Mouse (Mus musculus) spleen, adult 2 months (tissue): ENCODE results near the gene Prpf4. TPM values are rescaled to one million over a fixed set of nuclear protein-coding genes. Genes with fewer than 3 reads are reported as not detected.

ENCODE experiments used
- DNase-seq, 2 experiments: peaks; one replicate each; pipeline versions ENCODE4 v3.0.0 to v3.0.0-alpha.2; 2012 to 2021; ENCODE audit warnings: low spot score in 2 of 2, low read depth in 1 of 2
- H3K27ac ChIP-seq: fragments of 200-500 bp; 2 replicates; pipeline ENCODE4 v1.5.1; 2012; ENCODE audit warnings: low read length, inconsistent platforms; ENCODE audit not compliant: insufficient read depth
- H3K27me3 ChIP-seq: fragments of 200-500 bp; 2 replicates; pipeline ENCODE4 v1.6.1; 2012; ENCODE audit warnings: mild to moderate bottlenecking, moderate library complexity, low read length, inconsistent platforms; ENCODE audit not compliant: control insufficient read depth, insufficient read depth
- H3K36me3 ChIP-seq: fragments of 200-500 bp; 2 replicates; pipeline ENCODE4 v1.6.1; 2012; ENCODE audit warnings: mild to moderate bottlenecking, low read length, inconsistent platforms; ENCODE audit not compliant: control insufficient read depth, insufficient read depth
- H3K4me1 ChIP-seq: fragments of 200-500 bp; 2 replicates; pipeline ENCODE4 v1.6.1; 2011; ENCODE audit warnings: inconsistent platforms; ENCODE audit not compliant: control insufficient read depth, insufficient read depth, insufficient read length
- H3K4me3 ChIP-seq: fragments of 200-500 bp; 2 replicates; pipeline ENCODE4 v1.5.1; 2011; ENCODE audit warnings: mild to moderate bottlenecking, inconsistent platforms; ENCODE audit not compliant: insufficient read depth, insufficient read length; ENCODE audit errors: extremely low read depth
- CTCF ChIP-seq: fragments of 200-500 bp; IDR thresholded peaks from 2 replicates; pipeline ENCODE4 v1.5.1; 2011; ENCODE audit warnings: mild to moderate bottlenecking, inconsistent platforms; ENCODE audit not compliant: insufficient read depth, insufficient read length, insufficient replicate concordance; ENCODE audit errors: extremely low read depth
- POLR2A ChIP-seq: fragments of 200-500 bp; IDR thresholded peaks from 2 replicates; pipeline ENCODE4 v1.6.1; 2011; ENCODE audit warnings: low read depth, low read length, inconsistent platforms
- WGBS: fragments of 180-500 bp; shearing (Covaris S2); methylation state at CpG from one replicate; pipeline ENCODE4 v1.1.7; 2018; 5-methylcytosine and 5-hydroxymethylcytosine counted together
- polyA plus RNA-seq: library from polyadenylated mRNA; depleted of rRNA; stranded (reverse); fragments of >200 nt; gene quantifications from 2 replicates; pipeline ENCODE4 v1.2.3, GENCODE M21; 2012

Prpf4 gene
- polyA plus RNA-seq, 1 experiment, result 9.4 TPM

DNA sequence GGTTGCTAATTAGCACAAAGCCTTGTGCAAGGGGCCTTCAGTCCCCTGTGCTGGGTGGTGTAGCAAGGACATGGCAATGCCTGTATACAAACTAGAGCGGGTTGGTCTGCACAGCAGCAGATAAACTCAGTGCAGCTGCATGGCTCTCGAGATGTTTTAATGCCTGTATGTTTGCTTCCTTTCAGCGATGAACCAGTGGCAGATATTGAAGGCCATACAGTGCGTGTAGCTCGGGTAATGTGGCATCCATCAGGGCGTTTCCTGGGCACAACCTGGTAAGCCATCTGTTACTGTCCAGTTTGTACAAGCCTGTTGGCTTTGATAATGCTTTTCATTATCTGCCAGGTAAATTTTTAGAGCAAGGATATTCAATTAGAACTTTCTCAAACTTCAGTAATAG lies 10.5 kb downstream of the Prpf4 start:
- no peak overlapping the region for H3K4me3 ChIP-seq
- H3K27ac ChIP-seq, result no peak overlapping the region
- H3K36me3 ChIP-seq, result peaks cover 73% of the 10 kb centered on the region
- no peaks in the 10 kb centered on the region for H3K4me1 ChIP-seq
- DNase-seq, result no peak
- no peaks in the 10 kb centered on the region for H3K27me3 ChIP-seq
- WGBS, result 92% methylated on average over 6 of the region's 6 CpGs
- TF ChIP-seq POLR2A (no peak), CTCF (no peak)

DNA sequence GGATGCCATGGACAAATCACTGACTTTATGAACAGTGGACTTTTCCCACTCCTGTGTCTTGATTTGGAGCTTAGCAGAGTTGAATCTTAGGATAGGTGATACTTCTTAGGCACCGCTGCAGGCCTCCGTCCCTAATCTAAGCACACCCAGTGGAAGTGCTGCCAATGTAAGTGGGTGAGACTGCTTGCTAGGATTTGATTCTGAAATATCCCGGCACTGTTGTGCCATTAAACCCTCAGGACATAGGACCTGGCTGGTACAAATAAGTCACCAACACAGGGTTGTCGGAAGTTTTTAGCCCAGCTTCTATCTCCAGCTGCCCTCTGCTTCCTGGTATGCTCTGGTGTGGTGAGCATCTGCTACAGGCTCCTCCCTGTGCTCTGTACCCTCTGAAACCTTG lies 17.3 kb downstream of the Prpf4 start:
- 93% methylated on average over 4 of the region's 4 CpGs for WGBS
- no peaks in the 10 kb centered on the region for H3K4me1 ChIP-seq
- peaks cover 23% of the 10 kb centered on the region for H3K36me3 ChIP-seq
- no peak overlapping the region for H3K27ac ChIP-seq
- no peaks in the 10 kb centered on the region for H3K27me3 ChIP-seq
- H3K4me3 ChIP-seq, result no peak overlapping the region
- no peak for DNase-seq
- TF ChIP-seq CTCF, result no peak
- TF ChIP-seq POLR2A, result no peak

DNA sequence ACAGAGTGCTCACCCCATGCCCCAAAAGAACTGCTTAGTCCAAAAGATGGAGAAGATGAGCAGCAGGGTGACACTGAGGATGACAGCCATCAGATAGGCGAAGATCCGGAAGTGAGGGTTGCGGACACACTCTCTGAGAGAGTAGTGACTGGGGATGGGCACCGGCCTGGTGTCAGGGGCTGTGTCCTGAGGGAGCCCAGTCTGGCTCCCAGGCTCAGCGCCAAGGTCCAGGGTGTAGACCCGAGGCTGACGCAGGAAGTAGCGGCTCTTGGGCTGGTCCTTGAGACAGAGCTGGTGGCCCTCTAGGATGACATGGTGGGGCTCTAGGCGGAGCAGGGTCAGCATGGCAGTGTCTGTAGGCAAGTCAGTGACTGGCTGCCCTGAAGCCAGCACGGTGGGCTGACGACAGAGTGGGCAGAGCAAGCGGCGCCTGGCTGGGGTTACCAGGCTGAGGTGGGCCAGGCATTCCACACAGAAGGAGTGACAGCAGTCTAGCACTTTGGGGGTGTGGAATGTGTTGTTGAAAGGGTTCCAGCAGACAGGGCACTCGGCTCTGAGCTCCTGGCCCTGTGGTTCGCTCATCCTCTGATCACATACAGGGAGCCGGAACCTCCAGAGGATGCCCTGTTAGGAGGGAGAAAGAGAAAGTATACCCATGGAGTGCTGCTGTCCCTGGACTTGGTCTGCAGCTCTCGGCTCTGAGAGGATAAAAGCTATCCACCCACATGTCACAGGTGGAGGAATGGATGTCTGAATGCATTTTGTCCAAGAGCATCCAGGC lies 19.6 kb downstream of the Prpf4 start:
- no peak for DNase-seq
- H3K36me3 ChIP-seq, result peaks cover 10% of the 10 kb centered on the region
- H3K27ac ChIP-seq, result no peak overlapping the region
- H3K4me1 ChIP-seq, result no peaks in the 10 kb centered on the region
- no peak for TF ChIP-seq POLR2A
- TF ChIP-seq CTCF, result no peak
- 78% methylated on average over 17 of the region's 17 CpGs for WGBS
- no peak overlapping the region for H3K4me3 ChIP-seq
- no peaks in the 10 kb centered on the region for H3K27me3 ChIP-seq

DNA sequence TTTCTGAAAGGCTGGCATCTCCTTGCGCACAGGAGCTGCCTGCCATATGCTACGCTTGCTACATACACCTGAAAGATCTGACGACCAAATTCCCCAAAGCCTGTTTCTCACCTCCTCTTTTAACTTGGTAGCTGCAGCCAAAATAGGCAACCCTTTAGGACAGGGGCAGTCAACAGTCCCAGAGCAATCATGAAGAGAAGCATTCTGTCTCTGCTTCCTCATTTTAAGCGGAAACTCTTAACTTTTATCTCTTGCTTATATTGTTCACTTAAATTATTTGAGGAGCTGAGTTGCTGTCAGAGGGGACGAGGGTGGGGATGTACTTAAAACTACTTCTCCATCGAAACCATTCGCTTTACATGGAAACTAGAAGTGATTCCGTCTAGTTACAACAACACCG lies 21.0 kb downstream of the Prpf4 start:
- 86% methylated on average over 9 of the region's 9 CpGs for WGBS
- H3K36me3 ChIP-seq, result peaks cover 2% of the 10 kb centered on the region; the same call in 1 of the 2 replicates
- no peak for DNase-seq

DNA sequence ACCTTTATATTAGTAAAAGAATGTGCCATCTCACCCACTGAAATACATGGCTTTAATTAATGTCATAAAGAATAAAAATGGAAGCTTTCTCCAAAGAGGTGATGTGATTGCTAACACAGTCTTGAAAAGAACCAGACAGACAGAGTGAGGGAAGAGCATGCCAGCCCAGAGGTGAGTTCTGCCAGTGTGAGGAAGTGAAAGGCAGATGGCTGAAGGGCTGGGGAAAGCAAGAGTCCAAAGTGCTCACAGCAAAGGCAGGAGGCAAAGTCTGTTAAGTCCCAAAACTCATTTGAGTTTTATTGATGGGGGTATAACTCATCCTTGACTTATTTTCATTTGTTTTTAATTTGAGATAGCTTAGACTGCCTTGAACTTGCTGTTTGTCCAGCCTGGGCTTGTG lies 22.1 kb downstream of the Prpf4 start:
- Histone ChIP-seq H3K27ac (no peak overlapping the region), H3K4me1 (no peaks in the 10 kb centered on the region), H3K27me3 (no peaks in the 10 kb centered on the region), H3K4me3 (no peak overlapping the region), H3K36me3 (no peaks in the 10 kb centered on the region)
- TF ChIP-seq POLR2A (no peak), CTCF (no peak)
- no peak for DNase-seq

More for the DNA sequence above, 21.0 kb downstream of the Prpf4 start:
- Histone ChIP-seq H3K4me3 (no peak overlapping the region), H3K4me1 (no peaks in the 10 kb centered on the region), H3K27ac (no peak overlapping the region), H3K27me3 (no peaks in the 10 kb centered on the region)
- TF ChIP-seq POLR2A (no peak), CTCF (no peak)

DNA sequence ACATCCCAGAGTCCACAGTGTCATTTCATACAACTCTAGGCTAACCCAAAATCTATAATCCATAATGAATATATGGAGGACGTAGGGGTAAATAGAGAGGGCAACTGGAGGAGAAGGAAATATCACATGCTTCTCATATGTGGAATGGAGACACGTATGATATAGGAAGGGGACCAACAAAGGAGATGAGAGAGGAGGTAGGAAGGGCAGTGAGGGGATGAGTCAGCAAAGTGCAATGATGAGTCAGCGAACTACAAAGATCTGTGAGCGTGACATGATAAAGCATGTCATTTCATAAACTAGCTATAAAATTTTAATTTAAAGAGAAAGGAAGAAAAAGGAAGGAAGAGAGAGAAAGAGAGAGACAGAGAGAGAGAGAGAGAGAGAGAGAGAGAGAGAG lies 22.9 kb downstream of the Prpf4 start:
- Histone ChIP-seq H3K4me1 (no peaks in the 10 kb centered on the region), H3K27ac (no peak overlapping the region), H3K27me3 (no peaks in the 10 kb centered on the region), H3K4me3 (no peak overlapping the region), H3K36me3 (no peaks in the 10 kb centered on the region)
- DNase-seq, result no peak
- TF ChIP-seq CTCF, result no peak
- no peak for TF ChIP-seq POLR2A
- WGBS, result 55% methylated on average over 4 of the region's 4 CpGs
